Mouse (Mus musculus) ES-Bruce4 (cell line): Measurements from ENCODE around the gene Lrrc14b. TPM values are rescaled to one million over a fixed set of nuclear protein-coding genes. Genes with fewer than 3 reads are reported as not detected.
A peak's percentile ranks its signal among the peaks of the same experiment; 100 is the strongest.

Experiments used
- H3K27ac ChIP-seq: 2 replicates; pipeline ENCODE4 v1.5.1; 2012; ENCODE audit warnings: low read length, inconsistent platforms; ENCODE audit not compliant: insufficient read depth
- H3K27me3 ChIP-seq: 2 replicates; pipeline ENCODE4 v1.6.1; 2012; ENCODE audit warnings: mild to moderate bottlenecking, low read length, inconsistent platforms; ENCODE audit not compliant: control insufficient read depth, poor library complexity, insufficient read depth, severe bottlenecking
- H3K36me3 ChIP-seq: 2 replicates; pipeline ENCODE4 v1.6.1; 2012; ENCODE audit warnings: inconsistent platforms, mild to moderate bottlenecking, low read length, moderate library complexity; ENCODE audit not compliant: control insufficient read depth, poor library complexity, insufficient read depth, severe bottlenecking
- H3K4me1 ChIP-seq: one replicate; pipeline ENCODE4 v1.8.1; 2011; ENCODE audit warnings: low read length; ENCODE audit not compliant: control insufficient read depth, insufficient read depth
- H3K4me3 ChIP-seq: 2 replicates; pipeline ENCODE4 v1.5.1; 2011; ENCODE audit warnings: low read depth, mild to moderate bottlenecking, low read length
- H3K9ac ChIP-seq: 2 replicates; pipeline ENCODE4 v1.6.1; 2012; ENCODE audit warnings: low read depth, mild to moderate bottlenecking, inconsistent platforms; ENCODE audit not compliant: poor library complexity, severe bottlenecking
- H3K9me3 ChIP-seq: replicated peaks from 2 replicates; pipeline ENCODE4 v1.6.1; 2012; ENCODE audit warnings: mild to moderate bottlenecking, low read length, inconsistent platforms; ENCODE audit not compliant: control insufficient read depth, poor library complexity, insufficient read depth, severe bottlenecking
- CTCF ChIP-seq: IDR thresholded peaks from one replicate; pipeline ENCODE4 v1.8.1; 2011; ENCODE audit warnings: low read depth, low read length
- EP300 ChIP-seq: IDR thresholded peaks from 2 replicates; pipeline ENCODE4 v1.6.1; 2011; ENCODE audit warnings: low read depth, low read length; ENCODE audit not compliant: insufficient read depth
- POLR2A ChIP-seq: IDR thresholded peaks from one replicate; pipeline ENCODE4 v1.8.1; 2011; ENCODE audit warnings: low read length; ENCODE audit not compliant: insufficient read depth
- polyA plus RNA-seq: library from polyadenylated mRNA; stranded (reverse); fragments of >200 nt; gene quantifications from 2 replicates; pipeline ENCODE4 v1.2.4, GENCODE M21; 2011; ENCODE audit warnings: low read depth; ENCODE audit not compliant: missing spikeins, insufficient read depth, insufficient read length

The Lrrc14b gene
- not detected in 2 replicates for polyA plus RNA-seq

GRCm38 (mm10) chr13:74363859-74364235 lies at the start of gene Lrrc14b:
TSS of gene Lrrc14b (minus strand) at chr13:74364005.
- TF ChIP-seq EP300 (no peak), POLR2A (no peak), CTCF (no peak)
- no peaks in the 10 kb centered on the region for H3K27me3 ChIP-seq
- no peaks in the 10 kb centered on the region for H3K4me1 ChIP-seq
- no peak within 1 kb of the TSS for H3K4me3 ChIP-seq
- H3K27ac ChIP-seq = no peak within 1 kb of the TSS
- no peak within 1 kb of the TSS for H3K9ac ChIP-seq
- peaks cover 2% of the 10 kb centered on the region; the same call in 1 of the 2 replicates for H3K36me3 ChIP-seq
- no peaks in the 10 kb centered on the region for H3K9me3 ChIP-seq

GRCm38 (mm10) chr13:74399298-74399839 lies 35.6 kb upstream of the Lrrc14b start, which contains the start of gene Ftl1-ps1:
TSS of gene Ftl1-ps1 (plus strand) at chr13:74399694.
- Histone ChIP-seq H3K9ac (peak within 1 kb of the TSS; percentile 71), H3K9me3 (no peaks in the 10 kb centered on the region), H3K36me3 (no peaks in the 10 kb centered on the region), H3K4me1 (peaks cover 2% of the 10 kb centered on the region), H3K27ac (peak within 1 kb of the TSS; percentile 95), H3K27me3 (peaks cover 2% of the 10 kb centered on the region; the same call in 1 of the 2 replicates), H3K4me3 (peak within 1 kb of the TSS; percentile 83)
- TF ChIP-seq EP300 (peak; percentile 91), POLR2A (no peak), CTCF (no peak)

GRCm38 (mm10) chr13:74391156-74391555 lies 27.4 kb upstream of the Lrrc14b start:
- Histone ChIP-seq H3K27ac (no peak overlapping the region), H3K9me3 (no peaks in the 10 kb centered on the region), H3K27me3 (no peaks in the 10 kb centered on the region; the same call in 1 of the 2 replicates), H3K36me3 (no peaks in the 10 kb centered on the region), H3K9ac (no peak overlapping the region), H3K4me3 (no peak overlapping the region), H3K4me1 (no peaks in the 10 kb centered on the region)
- TF ChIP-seq POLR2A = no peak
- no peak for TF ChIP-seq EP300
- TF ChIP-seq CTCF = no peak

GRCm38 (mm10) chr13:74390371-74390990 lies 26.7 kb upstream of the Lrrc14b start, which contains the start of gene Zfp72:
TSS of gene Zfp72 (minus strand) at chr13:74390836.
- no peaks in the 10 kb centered on the region for H3K9me3 ChIP-seq
- H3K27me3 ChIP-seq = no peaks in the 10 kb centered on the region; the same call in 1 of the 2 replicates
- H3K36me3 ChIP-seq = no peaks in the 10 kb centered on the region
- peak within 1 kb of the TSS; percentile 77 for H3K9ac ChIP-seq
- TF ChIP-seq CTCF (no peak), EP300 (no peak), POLR2A (peak; percentile 54)
- H3K4me3 ChIP-seq = peak within 1 kb of the TSS; percentile 100
- H3K4me1 ChIP-seq = no peaks in the 10 kb centered on the region
- H3K27ac ChIP-seq = peak within 1 kb of the TSS; percentile 48

- TF ChIP-seq POLR2A (no peak), EP300 (no peak), CTCF (no peak)
- Histone ChIP-seq H3K4me1 (no peaks in the 10 kb centered on the region), H3K36me3 (no peaks in the 10 kb centered on the region), H3K9me3 (no peaks in the 10 kb centered on the region), H3K27ac (no peak overlapping the region), H3K27me3 (no peaks in the 10 kb centered on the region; the same call in 1 of the 2 replicates), H3K9ac (peak overlapping the region; percentile 77), H3K4me3 (peak overlapping the region; percentile 30; the same call in 1 of the 2 replicates)
Measured at GRCm38 (mm10) chr13:74389730-74390129, 25.9 kb upstream of the Lrrc14b start.

- H3K4me3 ChIP-seq = no peak overlapping the region
- H3K27me3 ChIP-seq = no peaks in the 10 kb centered on the region
- no peaks in the 10 kb centered on the region for H3K9me3 ChIP-seq
- no peak overlapping the region for H3K27ac ChIP-seq
- no peaks in the 10 kb centered on the region for H3K36me3 ChIP-seq
- TF ChIP-seq EP300 = no peak
- TF ChIP-seq POLR2A = no peak
- TF ChIP-seq CTCF = no peak
- H3K4me1 ChIP-seq = no peaks in the 10 kb centered on the region
- no peak overlapping the region for H3K9ac ChIP-seq
Measured at GRCm38 (mm10) chr13:74382289-74382688, 18.5 kb upstream of the Lrrc14b start.
